Mouse (Mus musculus): ENCODE results near the gene Hist1h3h. TPM values are rescaled to one million over a fixed set of nuclear protein-coding genes. Genes with fewer than 3 reads are reported as not detected.
"Not testable (repeated sequence)": the region's sequence is repeated elsewhere in the genome, so short reads cannot be mapped to it uniquely, and the experiment has no call there.

Gene Hist1h3h
- total and polyA plus RNA-seq, 3 experiments, result 5.5 to 9.1 TPM; not detected in 1

GRCm38 (mm10) chr13:21727948-21728572, 10.6 kb downstream of the Hist1h3h start:
- Histone ChIP-seq H3K9ac (ENCODE audit: low read depth, low read length) (no peak overlapping the region), H3K27me3 (ENCODE audit: control insufficient read depth, insufficient read depth, low read length) (no peaks in the 10 kb centered on the region), H3K27ac (no peak overlapping the region), H3K79me2 (replicated peaks; ENCODE audit: control insufficient read depth, insufficient read depth, low read length) (no peaks in the 10 kb centered on the region), H3K36me3 (ENCODE audit: control insufficient read depth, insufficient read depth, low read length) (no peaks in the 10 kb centered on the region), H3K4me1 (ENCODE audit: control insufficient read depth, insufficient read depth, low read length) (no peaks in the 10 kb centered on the region), H3K4me3 (no peak overlapping the region)
- no peak for DNase-seq
- intact Hi-C loops (cut with DNase I), result no loop called here
- TF ChIP-seq POLR2A (IDR thresholded peaks at IDR 0.05; ENCODE audit: insufficient read depth, low read depth, low read length), result no peak
- no peak for TF ChIP-seq EP300 (IDR thresholded peaks at IDR 0.05; ENCODE audit: insufficient read depth, low read depth, low read length)
- TF ChIP-seq CTCF (IDR thresholded peaks at IDR 0.05), result no peak
- 63% methylated on average over 11 of the region's 11 CpGs for WGBS

DNA sequence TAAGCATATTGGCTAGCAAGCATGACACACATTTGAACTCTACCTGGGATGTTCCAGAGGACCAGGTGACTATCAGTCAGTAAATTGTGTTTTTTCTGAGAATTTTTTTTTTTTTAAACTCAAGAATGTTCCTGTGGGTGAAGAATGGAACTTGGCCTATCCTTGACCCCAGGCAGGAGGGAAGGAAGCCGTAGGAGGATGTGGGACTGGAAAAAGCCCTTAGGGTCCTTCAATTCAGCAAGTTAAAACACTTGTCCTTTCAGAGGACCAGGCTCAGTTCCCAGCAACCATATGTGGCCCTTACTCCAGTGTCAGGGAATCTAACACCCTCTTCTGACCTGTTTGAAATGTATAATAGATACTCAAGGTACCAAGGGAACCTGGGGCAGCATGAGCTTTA, 12.1 kb downstream of the Hist1h3h start:
- Histone ChIP-seq H3K27ac (no peak overlapping the region), H3K27me3 (ENCODE audit: control insufficient read depth, insufficient read depth, low read length) (no peaks in the 10 kb centered on the region), H3K9ac (ENCODE audit: low read depth, low read length) (no peak overlapping the region), H3K79me2 (replicated peaks; ENCODE audit: control insufficient read depth, insufficient read depth, low read length) (no peaks in the 10 kb centered on the region), H3K36me3 (ENCODE audit: control insufficient read depth, insufficient read depth, low read length) (no peaks in the 10 kb centered on the region), H3K4me3 (no peak overlapping the region), H3K4me1 (ENCODE audit: control insufficient read depth, insufficient read depth, low read length) (peaks cover 2% of the 10 kb centered on the region)
- no peak for DNase-seq
- intact Hi-C loops (cut with DNase I), result no loop called here
- WGBS, result 58% methylated on average over 1 of the region's 1 CpGs
- TF ChIP-seq EP300 (IDR thresholded peaks at IDR 0.05; ENCODE audit: insufficient read depth, low read depth, low read length) (no peak), CTCF (IDR thresholded peaks at IDR 0.05) (no peak), POLR2A (IDR thresholded peaks at IDR 0.05; ENCODE audit: insufficient read depth, low read depth, low read length) (no peak)

GRCm38 (mm10) chr13:21733466-21733865, 16.0 kb downstream of the Hist1h3h start:
- no peak overlapping the region for H3K27ac ChIP-seq

DNA sequence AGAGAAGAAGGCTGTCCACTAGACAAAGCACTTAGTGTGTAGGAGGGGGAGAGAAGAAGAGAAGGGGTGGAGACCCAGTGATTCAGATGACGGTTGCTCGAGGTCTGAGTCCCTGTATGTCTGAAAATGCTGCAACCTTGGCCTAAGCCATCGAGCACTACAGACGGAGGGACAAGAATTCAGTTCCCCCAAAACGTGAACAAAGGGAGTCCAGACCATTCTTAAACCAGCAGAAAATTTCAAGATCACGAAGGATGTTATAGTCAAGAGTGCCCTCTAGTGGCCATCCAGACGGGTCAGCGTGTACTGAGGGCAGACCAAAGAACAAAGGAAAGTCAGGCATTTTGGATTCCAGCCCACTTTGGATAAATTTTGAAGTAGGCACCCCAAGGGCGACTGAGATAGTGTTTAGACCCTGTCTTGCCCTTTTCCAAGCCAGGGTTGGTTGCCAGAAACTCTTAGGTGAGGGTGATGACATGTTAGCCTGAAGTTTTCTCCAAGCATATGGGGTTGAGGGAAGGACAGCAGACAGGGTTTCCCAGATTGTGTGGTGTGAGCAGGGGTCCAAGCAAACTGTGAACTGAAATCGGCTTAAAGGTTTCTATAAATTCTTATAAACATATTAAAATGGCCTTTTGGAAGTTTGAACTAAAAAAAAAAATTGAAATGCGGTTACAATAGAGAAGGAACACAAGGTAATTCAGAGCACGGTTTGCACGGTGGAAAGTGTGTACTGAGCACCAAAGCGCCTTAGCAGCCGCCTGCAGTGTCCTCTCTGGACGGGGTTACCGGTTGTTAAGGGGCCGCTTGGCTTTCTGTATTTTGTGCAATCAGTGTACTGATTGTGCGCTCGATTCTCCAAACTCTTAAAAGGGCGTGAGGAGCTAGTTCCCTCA, 16.8 kb downstream of the Hist1h3h start:
- H3K9ac ChIP-seq (ENCODE audit: low read depth, low read length), result peak overlapping the region; percentile 37; the same call in 1 of the 2 replicates
- H3K79me2 ChIP-seq (replicated peaks; ENCODE audit: control insufficient read depth, insufficient read depth, low read length), result no peaks in the 10 kb centered on the region
- peak; percentile 62 to 70 for DNase-seq
- WGBS, result under 1% methylated on average over 21 of the region's 21 CpGs
- peaks cover 2% of the 10 kb centered on the region for H3K4me1 ChIP-seq (ENCODE audit: control insufficient read depth, insufficient read depth, low read length)
- intact Hi-C loops (cut with DNase I), result loop anchor here (1.0 to 2.0 kb wide), 3 partner anchors 17 to 23 kb away; partner anchors contain the start of gene Hist1h4k
- H3K36me3 ChIP-seq (ENCODE audit: control insufficient read depth, insufficient read depth, low read length), result no peaks in the 10 kb centered on the region
- no peaks in the 10 kb centered on the region for H3K27me3 ChIP-seq (ENCODE audit: control insufficient read depth, insufficient read depth, low read length)
- peak overlapping the region; percentile 40 for H3K4me3 ChIP-seq
- TF ChIP-seq EP300 (IDR thresholded peaks at IDR 0.05; ENCODE audit: insufficient read depth, low read depth, low read length) (0 out of 2 replicates have a peak, but pooled peaks have one; percentile 70), POLR2A (IDR thresholded peaks at IDR 0.05; ENCODE audit: insufficient read depth, low read depth, low read length) (no peak), CTCF (IDR thresholded peaks at IDR 0.05) (peak; percentile 91)
- H3K27ac ChIP-seq, result peak overlapping the region; percentile 67

More at GRCm38 (mm10) chr13:21733466-21733865, 16.0 kb downstream of the Hist1h3h start:
- Histone ChIP-seq H3K27me3 (ENCODE audit: control insufficient read depth, insufficient read depth, low read length) (no peaks in the 10 kb centered on the region), H3K4me1 (ENCODE audit: control insufficient read depth, insufficient read depth, low read length) (peaks cover 2% of the 10 kb centered on the region), H3K36me3 (ENCODE audit: control insufficient read depth, insufficient read depth, low read length) (no peaks in the 10 kb centered on the region), H3K79me2 (replicated peaks; ENCODE audit: control insufficient read depth, insufficient read depth, low read length) (no peaks in the 10 kb centered on the region), H3K9ac (ENCODE audit: low read depth, low read length) (no peak overlapping the region), H3K4me3 (no peak overlapping the region)
- DNase-seq, result no peak
- intact Hi-C loops (cut with DNase I), result no loop called here
- 82% methylated on average over 5 of the region's 5 CpGs for WGBS
- TF ChIP-seq POLR2A (IDR thresholded peaks at IDR 0.05; ENCODE audit: insufficient read depth, low read depth, low read length), result no peak
- TF ChIP-seq CTCF (IDR thresholded peaks at IDR 0.05), result no peak
- TF ChIP-seq EP300 (IDR thresholded peaks at IDR 0.05; ENCODE audit: insufficient read depth, low read depth, low read length), result no peak

GRCm38 (mm10) chr13:21734906-21735767, 17.7 kb downstream of the Hist1h3h start, which contains the start of gene Hist1h4j:
Gene Hist1h4j, plus strand, starts transcription at chr13:21735064.
- Histone ChIP-seq H3K4me3 (peak within 1 kb of the TSS; percentile 40), H3K9ac (ENCODE audit: low read depth, low read length) (peak within 1 kb of the TSS; percentile 37), H3K27ac (peak within 1 kb of the TSS; percentile 67)
- intact Hi-C loops (cut with DNase I), result loop anchor here (1.0 to 2.0 kb wide), 3 partner anchors 16 to 24 kb away; partner anchors contain the start of gene Hist1h4k
- TF ChIP-seq POLR2A (IDR thresholded peaks at IDR 0.05; ENCODE audit: insufficient read depth, low read depth, low read length), result peak; percentile 75
- not testable (repeated sequence) for H3K4me1 ChIP-seq (ENCODE audit: control insufficient read depth, insufficient read depth, low read length); H3K79me2 ChIP-seq (replicated peaks; ENCODE audit: control insufficient read depth, insufficient read depth, low read length); H3K27me3 ChIP-seq (ENCODE audit: control insufficient read depth, insufficient read depth, low read length); H3K36me3 ChIP-seq (ENCODE audit: control insufficient read depth, insufficient read depth, low read length)
- peak; percentile 71 to 77 for DNase-seq
- 1% methylated on average over 48 of the region's 56 CpGs for WGBS
